In the genomic region with DNA sequence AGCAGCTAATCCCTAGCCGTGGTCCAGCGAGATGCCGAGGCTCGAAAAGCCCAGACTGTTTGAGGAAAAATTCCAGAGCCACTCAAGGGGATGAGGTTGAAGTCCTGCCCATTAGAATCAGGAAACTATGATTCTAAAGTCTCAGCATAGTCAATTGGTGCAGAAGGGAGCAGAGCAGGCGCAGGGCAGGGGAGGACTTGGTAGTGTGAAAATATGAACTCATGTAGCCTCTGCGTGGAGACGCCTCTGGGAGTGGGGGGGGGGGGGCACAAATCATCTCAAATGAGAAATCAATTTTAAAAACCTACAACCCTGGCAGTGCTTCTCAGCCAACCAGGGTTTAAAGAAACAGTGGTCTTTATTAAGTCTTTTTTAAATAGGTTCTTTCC, we compare ENCODE assay signal across 10 mouse cellular contexts.
A peak's percentile ranks its signal among the peaks of the same experiment; 100 is the strongest.
DNase-seq lines count a peak whose midpoint lies in the region; ATAC-seq and TF ChIP-seq lines count a peak whose summit lies in the region.
"Had no signal": no experiment of that assay in that cellular context is flagged by ENCODE, and none has a peak within 500 bp of the region (broad histone marks: within the 10 kb centered on the region; RNA-seq: fewer than 3 reads in every experiment).

No protein-coding gene starts in this region.

- H3K4me3 ChIP-seq in lung, embryonic 14.5 days (ENCODE audit: low read depth, low read length) = no peak overlapping the region
- H3K4me3 ChIP-seq in forebrain, embryonic 15.5 days = no peak overlapping the region
- no peak overlapping the region for H3K4me3 ChIP-seq in limb, embryonic 12.5 days (replicated peaks)

- H3K9ac ChIP-seq in lung, embryonic 14.5 days = no peak overlapping the region
- no peak overlapping the region for H3K9ac ChIP-seq in forebrain, embryonic 15.5 days (replicated peaks)
- no peak overlapping the region for H3K9ac ChIP-seq in limb, embryonic 12.5 days (replicated peaks)
- H3K9ac ChIP-seq: liver, postnatal 0 days had no signal

- TF ChIP-seq CTCF in lung, embryonic 14.5 days (IDR thresholded peaks at IDR 0.05; ENCODE audit: low read depth) = no peak

- H3K36me3 ChIP-seq in lung, embryonic 14.5 days (ENCODE audit: insufficient read depth) = no peaks in the 10 kb centered on the region
- no peaks in the 10 kb centered on the region for H3K36me3 ChIP-seq in forebrain, embryonic 15.5 days
- H3K36me3 ChIP-seq in limb, embryonic 12.5 days = no peaks in the 10 kb centered on the region

- H3K27ac ChIP-seq in lung, embryonic 14.5 days (ENCODE audit: low read depth) = no peak overlapping the region
- no peak overlapping the region for H3K27ac ChIP-seq in forebrain, embryonic 15.5 days (replicated peaks)
- peak overlapping the region; percentile 70 for H3K27ac ChIP-seq in limb, embryonic 12.5 days

- H3K9me3 ChIP-seq in lung, embryonic 14.5 days (ENCODE audit: low read depth, low read length) = no peaks in the 10 kb centered on the region
- no peaks in the 10 kb centered on the region for H3K9me3 ChIP-seq in forebrain, embryonic 15.5 days
- no peaks in the 10 kb centered on the region for H3K9me3 ChIP-seq in limb, embryonic 12.5 days

- DNase-seq in lung, embryonic 14.5 days = peak; percentile 37
- no peak for DNase-seq in lung, adult 18-20 months
- no peak for DNase-seq in cerebellum, postnatal 14 days
- DNase-seq in ovary, postnatal 10 days (ENCODE audit: low spot score) = no peak
- DNase-seq in frontal cortex, postnatal 14 days (ENCODE audit: low spot score in 2 of 2) = no peak
- DNase-seq: liver, postnatal 0 days; thymus, postnatal 14 days had no signal

- peak overlapping the region; percentile 32; the same call in 1 of the 2 replicates for H3K4me2 ChIP-seq in lung, embryonic 14.5 days
- peak overlapping the region; percentile 19 for H3K4me2 ChIP-seq in forebrain, embryonic 15.5 days (replicated peaks)
- peak overlapping the region; percentile 35 for H3K4me2 ChIP-seq in limb, embryonic 12.5 days

- H3K27me3 ChIP-seq in lung, embryonic 14.5 days (ENCODE audit: insufficient read depth, low read length) = no peaks in the 10 kb centered on the region
- H3K27me3 ChIP-seq in forebrain, embryonic 15.5 days = no peaks in the 10 kb centered on the region
- no peaks in the 10 kb centered on the region for H3K27me3 ChIP-seq in limb, embryonic 12.5 days

- no peak for ATAC-seq in lung, embryonic 14.5 days (ENCODE audit: insufficient read depth)
- no peak for ATAC-seq in forebrain, embryonic 15.5 days (replicated peaks)
- ATAC-seq in limb, embryonic 12.5 days (ENCODE audit: insufficient number of reproducible peaks, insufficient read depth, low FRiP score, low TSS enrichment, low read depth) = no peak
- ATAC-seq: inflammation-experienced regulatory T-cells, adult 6 months; liver, postnatal 0 days had no signal

- H3K4me1 ChIP-seq in lung, embryonic 14.5 days (ENCODE audit: insufficient read depth) = peaks cover 14% of the 10 kb centered on the region
- H3K4me1 ChIP-seq in forebrain, embryonic 15.5 days = peaks cover 31% of the 10 kb centered on the region
- peaks cover 32% of the 10 kb centered on the region for H3K4me1 ChIP-seq in limb, embryonic 12.5 days (replicated peaks)

- WGBS in lung, embryonic 14.5 days = 30% methylated on average over 7 of the region's 7 CpGs
- 14% methylated on average over 7 of the region's 7 CpGs for WGBS in forebrain, embryonic 15.5 days
- WGBS in limb, embryonic 12.5 days = 16% methylated on average over 7 of the region's 7 CpGs
